Mouse (Mus musculus) heart, embryonic 11.5 days (tissue): ENCODE data around the gene Gm47283. TPM values are rescaled to one million over a fixed set of nuclear protein-coding genes. Genes with fewer than 3 reads are reported as not detected.
"Not testable (repeated sequence)": the region's sequence is repeated elsewhere in the genome, so short reads cannot be mapped to it uniquely, and the experiment has no call there.

Source experiments
- ATAC-seq: fragments of 200-750 bp; cut with Nextera tagmentation; replicated peaks from 2 replicates; pipeline ENCODE4 v1.8.0; 2017; ENCODE audit warnings: moderate library complexity; ENCODE audit not compliant: insufficient number of reproducible peaks, low FRiP score, low TSS enrichment
- H3K27ac ChIP-seq: fragments of 300-500 bp; sonication (generic); 2 replicates; pipeline ENCODE4 v1.5.1; 2014; ENCODE audit warnings: mild to moderate bottlenecking, low read depth, low read length
- H3K27me3 ChIP-seq: fragments of 300-500 bp; sonication (generic); 2 replicates; pipeline ENCODE4 v1.6.1; 2014; ENCODE audit warnings: mild to moderate bottlenecking, low read length, mixed read lengths; ENCODE audit not compliant: control insufficient read depth, insufficient read depth
- H3K36me3 ChIP-seq: fragments of 300-500 bp; sonication (generic); 2 replicates; pipeline ENCODE4 v1.6.1; 2014; ENCODE audit warnings: mild to moderate bottlenecking, low read length, moderate library complexity, mixed read lengths; ENCODE audit not compliant: control insufficient read depth, insufficient read depth
- H3K4me1 ChIP-seq: fragments of 300-500 bp; sonication (generic); 2 replicates; pipeline ENCODE4 v1.6.1; 2014; ENCODE audit warnings: low read length; ENCODE audit not compliant: control insufficient read depth, insufficient read depth
- H3K4me2 ChIP-seq: fragments of 300-500 bp; sonication (generic); 2 replicates; pipeline ENCODE4 v1.6.1; 2014; ENCODE audit warnings: mild to moderate bottlenecking, moderate library complexity
- H3K4me3 ChIP-seq: fragments of 300-500 bp; sonication (generic); 2 replicates; pipeline ENCODE4 v1.5.1; 2014; ENCODE audit warnings: low read depth, low read length
- H3K9ac ChIP-seq: fragments of 300-500 bp; sonication (generic); 2 replicates; pipeline ENCODE4 v1.6.1; 2014; ENCODE audit warnings: mild to moderate bottlenecking, low read depth, low read length, moderate library complexity
- H3K9me3 ChIP-seq: fragments of 300-500 bp; sonication (generic); replicated peaks from 2 replicates; pipeline ENCODE4 v1.6.1; 2016; ENCODE audit warnings: low read length; ENCODE audit not compliant: control insufficient read depth
- WGBS: fragments of 180-500 bp; shearing (Covaris S2); extraction: QIAGEN DNeasy Blood & Tissue Kit; methylation state at CpG from one replicate; pipeline ENCODE4 v1.1.7; 2014; ENCODE audit not compliant: insufficient replicate concordance; 5-methylcytosine and 5-hydroxymethylcytosine counted together
- polyA plus RNA-seq: library from polyadenylated mRNA; unstranded; fragments of >200 nt; fragmentation: Nextera tagmentation; extraction: Ambion mirVana; gene quantifications from 2 replicates; pipeline ENCODE4 v1.2.1, GENCODE M21; 2014

Gm47283 gene
- polyA plus RNA-seq, 1 experiment from 2014 or later: not detected

DNA sequence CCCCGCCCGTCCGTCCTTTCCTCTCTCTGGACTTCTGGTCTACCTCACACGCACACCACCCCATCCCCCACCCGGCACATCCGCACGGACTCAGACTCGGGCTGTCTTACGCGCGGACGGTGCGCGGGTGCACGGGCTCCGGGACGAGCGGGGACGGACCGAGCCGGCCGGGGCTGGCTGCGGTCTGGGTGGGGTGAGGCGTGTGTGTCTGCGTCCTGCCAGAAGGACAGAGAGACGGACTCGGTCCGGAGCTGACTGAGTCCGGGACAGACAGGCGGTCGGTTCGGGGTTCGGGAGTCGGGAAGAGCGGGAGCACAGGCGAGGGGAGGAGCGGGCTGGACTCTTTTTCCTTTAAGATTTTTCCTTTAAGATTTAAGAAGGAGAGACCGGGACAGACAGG, 43.5 kb upstream of the Gm47283 start:
- not testable (repeated sequence) for H3K4me2 ChIP-seq, H3K4me1 ChIP-seq, H3K9ac ChIP-seq, H3K27ac ChIP-seq, H3K27me3 ChIP-seq, H3K4me3 ChIP-seq
- Histone ChIP-seq H3K36me3 (peaks cover 46% of the 10 kb centered on the region), H3K9me3 (peaks cover 50% of the 10 kb centered on the region)
- 77% methylated on average over 38 of the region's 38 CpGs for WGBS
- ATAC-seq: peak; percentile 59

GRCm38 (mm10) chrY:90741452-90742260, 42.9 kb upstream of the Gm47283 start:
- H3K27ac ChIP-seq, H3K4me3 ChIP-seq, H3K27me3 ChIP-seq, H3K4me1 ChIP-seq, H3K4me2 ChIP-seq, H3K9ac ChIP-seq: not testable (repeated sequence)
- ATAC-seq: peak; percentile 43
- peaks cover 50% of the 10 kb centered on the region for H3K9me3 ChIP-seq
- H3K36me3 ChIP-seq: peaks cover 46% of the 10 kb centered on the region
- WGBS: 85% methylated on average over 42 of the region's 43 CpGs

GRCm38 (mm10) chrY:90742261-90743052, 42.1 kb upstream of the Gm47283 start:
- Histone ChIP-seq H3K9me3 (peaks cover 50% of the 10 kb centered on the region), H3K36me3 (peaks cover 46% of the 10 kb centered on the region)
- whole genome bisulfite sequencing: 85% methylated on average over 49 of the region's 49 CpGs
- H3K9ac ChIP-seq, H3K27me3 ChIP-seq, H3K27ac ChIP-seq, H3K4me3 ChIP-seq, H3K4me1 ChIP-seq, ATAC-seq, H3K4me2 ChIP-seq: not testable (repeated sequence)

GRCm38 (mm10) chrY:90743053-90743810, 41.3 kb upstream of the Gm47283 start:
- H3K36me3 ChIP-seq: peaks cover 46% of the 10 kb centered on the region
- not testable (repeated sequence) for H3K27ac ChIP-seq, ATAC-seq, H3K27me3 ChIP-seq, H3K4me3 ChIP-seq, H3K9ac ChIP-seq, H3K4me2 ChIP-seq, H3K4me1 ChIP-seq
- 86% methylated on average over 31 of the region's 46 CpGs for WGBS
- H3K9me3 ChIP-seq: peaks cover 50% of the 10 kb centered on the region

DNA sequence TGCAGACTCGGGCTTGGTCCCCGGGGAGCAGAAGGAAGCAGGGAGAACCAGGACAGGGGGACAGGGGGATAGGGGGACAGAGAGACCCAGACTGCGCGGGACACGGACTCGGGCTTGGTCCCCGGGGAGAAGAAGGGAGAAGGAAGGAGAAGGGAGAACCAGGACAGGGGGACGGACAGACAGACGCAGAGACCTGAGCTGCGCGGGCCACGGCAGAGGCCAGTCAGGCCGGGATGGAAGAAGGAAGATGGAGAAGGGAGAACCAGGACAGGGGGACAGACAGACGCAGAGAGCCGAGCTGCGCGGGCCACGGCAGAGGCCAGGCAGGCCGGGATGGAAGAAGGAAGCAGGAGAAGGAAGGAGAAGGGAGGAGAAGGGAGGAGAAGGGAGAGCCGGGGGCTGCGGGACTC, 40.7 kb upstream of the Gm47283 start:
- 50% methylated on average over 2 of the region's 21 CpGs for WGBS
- H3K36me3 ChIP-seq: peaks cover 42% of the 10 kb centered on the region
- ATAC-seq: no peak

GRCm38 (mm10) chrY:90744381-90744981, 40.1 kb upstream of the Gm47283 start:
- not testable (repeated sequence) for H3K9ac ChIP-seq

More for the DNA sequence above, 40.7 kb upstream of the Gm47283 start:
- H3K4me3 ChIP-seq: no peak overlapping the region
- H3K27ac ChIP-seq: no peak overlapping the region
- H3K9me3 ChIP-seq: peaks cover 46% of the 10 kb centered on the region
- no peaks in the 10 kb centered on the region for H3K4me1 ChIP-seq
- no peak overlapping the region for H3K4me2 ChIP-seq
- no peak overlapping the region for H3K9ac ChIP-seq
- no peaks in the 10 kb centered on the region for H3K27me3 ChIP-seq

GRCm38 (mm10) chrY:90745256-90745655, 39.3 kb upstream of the Gm47283 start:
- H3K4me1 ChIP-seq, H3K27ac ChIP-seq, H3K4me3 ChIP-seq, ATAC-seq, H3K9ac ChIP-seq, H3K27me3 ChIP-seq, H3K4me2 ChIP-seq: not testable (repeated sequence)
- Histone ChIP-seq H3K36me3 (peaks cover 28% of the 10 kb centered on the region), H3K9me3 (peaks cover 32% of the 10 kb centered on the region)
- 91% methylated on average over 5 of the region's 5 CpGs for WGBS

More at GRCm38 (mm10) chrY:90744381-90744981, 40.1 kb upstream of the Gm47283 start:
- peaks cover 39% of the 10 kb centered on the region for H3K9me3 ChIP-seq
- H3K27ac ChIP-seq: peak overlapping the region; percentile 2; the same call in 1 of the 2 replicates
- peak overlapping the region; percentile 28 for H3K4me2 ChIP-seq
- H3K4me1 ChIP-seq, H3K27me3 ChIP-seq: not testable (repeated sequence)
- H3K36me3 ChIP-seq: peaks cover 36% of the 10 kb centered on the region
- H3K4me3 ChIP-seq: peak overlapping the region; percentile 25
- peak; percentile 88 for ATAC-seq
- 64% methylated on average over 51 of the region's 51 CpGs for WGBS

DNA sequence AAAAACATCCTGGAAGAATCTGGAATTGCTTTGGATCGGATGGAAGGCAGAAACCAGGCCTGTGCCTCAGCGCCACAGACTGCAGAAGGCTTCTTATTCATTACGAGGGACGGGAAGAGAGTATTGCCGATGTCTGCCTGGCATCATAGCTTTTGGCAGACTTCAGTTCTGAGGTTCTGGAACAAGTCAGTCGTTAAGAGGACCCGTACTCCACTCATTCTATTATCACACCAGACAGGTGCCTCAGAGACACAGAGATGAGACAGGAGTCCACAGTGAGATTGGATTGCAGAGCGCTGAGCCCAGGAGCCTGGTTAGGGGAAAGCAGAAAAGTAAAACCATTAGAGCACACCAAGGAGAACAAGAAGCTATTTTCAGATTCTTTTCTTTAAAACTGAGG, 29.8 kb upstream of the Gm47283 start, which contains the start of gene Gm21860:
Gene Gm21860, minus strand, starts transcription at position 101 of the 400 bp plus-strand sequence.
- not testable (repeated sequence) for ATAC-seq, H3K27ac ChIP-seq, H3K9ac ChIP-seq, H3K9me3 ChIP-seq, H3K4me3 ChIP-seq, H3K4me1 ChIP-seq, H3K4me2 ChIP-seq, H3K36me3 ChIP-seq, H3K27me3 ChIP-seq
- no CpG with 5 or more reads among the region's 8 CpGs for WGBS
